Mouse (Mus musculus): ENCODE data around the gene 4930595D18Rik. TPM values are rescaled to one million over a fixed set of nuclear protein-coding genes. Genes with fewer than 3 reads are reported as not detected.

4930595D18Rik gene
- total and polyA plus RNA-seq, 3 experiments: 0.35 TPM; not detected in 2

- Histone ChIP-seq H3K36me3 (ENCODE audit: control insufficient read depth in 1 of 2, insufficient read depth in 2 of 2, low read length in 2 of 2) (peaks cover 0 to 6% of the 10 kb centered on the region in 2 experiments; a peak in 2 of 4 replicates), H3K27me3 (ENCODE audit: control insufficient read depth in 1 of 2, insufficient read depth in 2 of 2, low read length in 2 of 2) (no peaks in the 10 kb centered on the region), H3K27ac (ENCODE audit: control insufficient read depth, low read depth, low read length) (no peak overlapping the region), H3K9me3 (replicated peaks; ENCODE audit: insufficient read depth, low read length) (no peaks in the 10 kb centered on the region), H3K79me2 (ENCODE audit: control insufficient read depth, insufficient read depth, low read length, poor library complexity) (0 out of 2 replicates have a peak, but pooled peaks cover 1% of the 10 kb centered on the region), H3K9ac (ENCODE audit: control insufficient read depth, low read depth, low read length, poor library complexity, severe bottlenecking) (no peak overlapping the region), H3K4me3 (ENCODE audit: control insufficient read depth in 1 of 2, insufficient read depth in 1 of 2, low read depth in 2 of 2, low read length in 2 of 2) (no peak overlapping the region), H3K4me1 (ENCODE audit: control insufficient read depth in 1 of 2, insufficient read depth in 2 of 2, low read length in 2 of 2) (no peaks in the 10 kb centered on the region)
- TF ChIP-seq USF1 (IDR thresholded peaks at IDR 0.05; ENCODE audit: low read depth, low read length): no peak
- no peak for TF ChIP-seq EP300 (IDR thresholded peaks at IDR 0.05; ENCODE audit: low read depth in 1 of 2, low read length in 2 of 2)
- no peak for TF ChIP-seq ZNF384 (IDR thresholded peaks at IDR 0.05; ENCODE audit: low read depth, low read length)
- no peak for TF ChIP-seq MYB (IDR thresholded peaks at IDR 0.05; ENCODE audit: low read depth, low read length)
- TF ChIP-seq TBP (IDR thresholded peaks at IDR 0.05; ENCODE audit: low read depth, low read length): no peak
- no peak for TF ChIP-seq RAD21 (IDR thresholded peaks at IDR 0.05; ENCODE audit: low read depth, low read length)
- TF ChIP-seq POLR2AphosphoS2 (IDR thresholded peaks at IDR 0.05; ENCODE audit: low read length): no peak
- no peak for TF ChIP-seq JUND (IDR thresholded peaks at IDR 0.05; ENCODE audit: low read depth, low read length)
- DNase-seq (ENCODE audit: low read depth, low spot score): no peak
These were observed 46.5 kb upstream of the 4930595D18Rik start for GRCm38 (mm10) chr12:111230793-111231192.

- Histone ChIP-seq H3K4me1 (ENCODE audit: control insufficient read depth in 1 of 2, insufficient read depth in 2 of 2, low read length in 2 of 2) (no peaks in the 10 kb centered on the region), H3K9ac (ENCODE audit: control insufficient read depth, low read depth, low read length, poor library complexity, severe bottlenecking) (no peak overlapping the region), H3K79me2 (ENCODE audit: control insufficient read depth, insufficient read depth, low read length, poor library complexity) (peaks cover 2% of the 10 kb centered on the region; the same call in 1 of the 2 replicates), H3K27me3 (ENCODE audit: control insufficient read depth in 1 of 2, insufficient read depth in 2 of 2, low read length in 2 of 2) (no peaks in the 10 kb centered on the region), H3K36me3 (ENCODE audit: control insufficient read depth in 1 of 2, insufficient read depth in 2 of 2, low read length in 2 of 2) (peaks cover 0 to 6% of the 10 kb centered on the region in 2 experiments; a peak in 2 of 4 replicates), H3K9me3 (replicated peaks; ENCODE audit: insufficient read depth, low read length) (no peaks in the 10 kb centered on the region), H3K27ac (ENCODE audit: control insufficient read depth, low read depth, low read length) (no peak overlapping the region), H3K4me3 (ENCODE audit: control insufficient read depth in 1 of 2, insufficient read depth in 1 of 2, low read depth in 2 of 2, low read length in 2 of 2) (no peak overlapping the region)
- no peak for TF ChIP-seq GABPA (IDR thresholded peaks at IDR 0.05; ENCODE audit: low read depth, low read length)
- TF ChIP-seq SIN3A (IDR thresholded peaks at IDR 0.05; ENCODE audit: low read length): no peak
- no peak for TF ChIP-seq MAFK (IDR thresholded peaks at IDR 0.05; ENCODE audit: borderline replicate concordance, low read depth, low read length)
- no peak for TF ChIP-seq ZKSCAN1 (IDR thresholded peaks at IDR 0.05; ENCODE audit: low read depth, low read length)
- TF ChIP-seq CHD2 (IDR thresholded peaks at IDR 0.05; ENCODE audit: low read length): no peak
- no peak for TF ChIP-seq MXI1 (IDR thresholded peaks at IDR 0.05; ENCODE audit: low read depth, low read length)
- no peak for TF ChIP-seq ZMIZ1 (IDR thresholded peaks at IDR 0.05; ENCODE audit: low read depth, low read length)
- TF ChIP-seq MAZ (IDR thresholded peaks at IDR 0.05; ENCODE audit: low read depth, low read length): no peak
- no peak for TF ChIP-seq USF1 (IDR thresholded peaks at IDR 0.05; ENCODE audit: low read depth, low read length)
- no peak for TF ChIP-seq CHD1 (IDR thresholded peaks at IDR 0.05; ENCODE audit: low read depth, low read length)
- no peak for TF ChIP-seq ETS1 (IDR thresholded peaks at IDR 0.05; ENCODE audit: low read depth, low read length)
- TF ChIP-seq POLR2AphosphoS5 (IDR thresholded peaks at IDR 0.05; ENCODE audit: borderline replicate concordance, low read depth, low read length): no peak
- no peak for TF ChIP-seq NELFE (IDR thresholded peaks at IDR 0.05; ENCODE audit: low read depth, low read length)
- DNase-seq (ENCODE audit: low read depth, low spot score): no peak
These were observed 44.2 kb upstream of the 4930595D18Rik start for GRCm38 (mm10) chr12:111228488-111228887.

Measured in MEL (cell line).